Mouse (Mus musculus) heart, embryonic 15.5 days (tissue): ENCODE measurements around the gene Trmt13. TPM values are rescaled to one million over a fixed set of nuclear protein-coding genes. Genes with fewer than 3 reads are reported as not detected.

Experiments
- ATAC-seq: fragments of 200-750 bp; cut with Nextera tagmentation; replicated peaks from 2 replicates; pipeline ENCODE4 v1.8.0; 2017; ENCODE audit warnings: low read depth, moderate TSS enrichment; ENCODE audit not compliant: insufficient number of reproducible peaks, insufficient read depth, low FRiP score
- H3K27ac ChIP-seq: fragments of 300-500 bp; sonication (generic); 2 replicates; pipeline ENCODE4 v1.5.1; 2015; ENCODE audit warnings: mild to moderate bottlenecking, inconsistent platforms
- H3K27me3 ChIP-seq: fragments of 300-500 bp; sonication (generic); 2 replicates; pipeline ENCODE4 v1.6.1; 2015; ENCODE audit warnings: inconsistent platforms
- H3K36me3 ChIP-seq: fragments of 300-500 bp; sonication (generic); 2 replicates; pipeline ENCODE4 v1.6.1; 2015; ENCODE audit warnings: mild to moderate bottlenecking, inconsistent platforms
- H3K4me1 ChIP-seq: fragments of 300-500 bp; sonication (generic); replicated peaks from 2 replicates; pipeline ENCODE4 v1.6.1; 2015; ENCODE audit warnings: inconsistent platforms
- H3K4me2 ChIP-seq: fragments of 300-500 bp; sonication (generic); 2 replicates; pipeline ENCODE4 v1.6.1; 2015; ENCODE audit warnings: inconsistent platforms, mild to moderate bottlenecking, moderate library complexity
- H3K4me3 ChIP-seq: fragments of 300-500 bp; sonication (generic); 2 replicates; pipeline ENCODE4 v1.5.1; 2015; ENCODE audit warnings: mild to moderate bottlenecking, inconsistent platforms
- H3K9ac ChIP-seq: fragments of 300-500 bp; sonication (generic); 2 replicates; pipeline ENCODE4 v1.6.1; 2015; ENCODE audit warnings: mild to moderate bottlenecking, inconsistent platforms
- H3K9me3 ChIP-seq: fragments of 300-500 bp; sonication (generic); replicated peaks from 2 replicates; pipeline ENCODE4 v1.6.1; 2016; ENCODE audit warnings: inconsistent platforms
- WGBS: fragments of 180-500 bp; shearing (Covaris S2); methylation state at CpG from one replicate; pipeline ENCODE4 v1.1.7; 2015; ENCODE audit warnings: mixed read lengths; 5-methylcytosine and 5-hydroxymethylcytosine counted together
- polyA plus RNA-seq: library from polyadenylated mRNA; unstranded; fragments of >200 nt; fragmentation: Nextera tagmentation; extraction: Ambion mirVana; gene quantifications from 2 replicates; pipeline ENCODE4 v1.2.1, GENCODE M21; 2015

The Trmt13 gene
- polyA plus RNA-seq, 1 experiment from 2014 or later, result 18.3 TPM

DNA sequence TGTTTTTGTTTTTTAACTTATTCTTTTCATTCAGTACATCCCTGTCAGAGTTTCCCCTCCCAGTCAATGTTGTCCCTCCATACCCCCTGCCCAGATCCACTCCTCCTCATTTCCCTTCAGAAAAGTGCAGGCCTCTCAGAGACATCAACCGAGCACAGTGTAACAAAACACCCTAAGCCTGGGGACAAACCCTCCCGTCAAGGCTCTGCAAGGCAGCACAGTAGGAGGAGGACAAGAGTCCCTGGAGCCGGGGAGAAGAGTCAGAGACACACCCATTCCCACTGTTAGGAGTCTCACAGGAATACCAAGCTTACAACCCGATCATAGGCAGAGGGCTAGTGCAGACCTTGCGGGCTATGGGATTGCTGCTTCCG lies 77.2 kb downstream of the Trmt13 start:
- H3K4me3 ChIP-seq, result no peak overlapping the region
- H3K27me3 ChIP-seq, result no peaks in the 10 kb centered on the region
- peak overlapping the region; percentile 84 for H3K27ac ChIP-seq
- ATAC-seq, result no peak
- H3K4me1 ChIP-seq, result peaks cover 18% of the 10 kb centered on the region
- peak overlapping the region; percentile 46 for H3K4me2 ChIP-seq
- H3K9ac ChIP-seq, result no peak overlapping the region; the same call in 1 of the 2 replicates
- WGBS, result 62% methylated on average over 6 of the region's 6 CpGs
- H3K36me3 ChIP-seq, result peaks cover 36% of the 10 kb centered on the region
- no peaks in the 10 kb centered on the region for H3K9me3 ChIP-seq

DNA sequence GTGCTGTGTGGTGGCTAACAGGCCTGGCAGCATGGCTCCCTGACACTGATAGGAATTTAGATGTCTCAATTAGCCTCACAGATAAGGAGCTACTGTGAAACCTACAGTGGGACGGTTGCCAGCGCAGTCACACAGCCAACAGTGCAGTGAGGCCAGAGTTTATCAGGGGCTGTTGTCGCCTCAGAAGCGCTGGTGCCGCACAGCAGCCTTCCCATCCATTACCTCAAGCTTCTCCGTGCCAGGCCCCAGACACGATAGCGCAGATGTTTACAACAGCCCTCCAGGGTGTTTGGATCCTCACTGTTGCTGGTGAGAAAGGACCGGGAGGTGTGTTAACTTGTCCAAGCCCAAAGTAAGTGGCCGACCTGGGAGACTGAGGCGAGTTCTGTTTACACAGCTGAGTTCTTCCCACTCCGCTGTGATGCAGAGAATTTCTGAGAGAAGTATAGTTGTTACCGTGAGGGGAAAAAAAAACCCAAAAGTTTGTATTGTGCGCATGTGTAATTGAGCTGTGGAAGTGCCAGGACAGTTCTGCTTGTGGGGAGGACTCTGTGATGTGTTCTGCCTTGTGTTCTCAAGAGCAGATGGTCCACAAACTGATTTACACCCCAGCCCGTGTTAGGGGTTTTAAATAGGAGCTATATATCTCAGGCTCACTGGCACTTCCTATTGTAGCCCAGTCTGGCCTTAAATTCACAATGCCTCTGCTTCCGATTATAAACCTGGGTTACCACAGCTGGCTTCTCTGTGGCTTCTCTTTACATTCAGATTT lies 77.8 kb downstream of the Trmt13 start:
- 20% methylated on average over 16 of the region's 16 CpGs for WGBS
- H3K27me3 ChIP-seq, result no peaks in the 10 kb centered on the region
- H3K27ac ChIP-seq, result peak overlapping the region; percentile 84
- H3K9me3 ChIP-seq, result no peaks in the 10 kb centered on the region
- H3K9ac ChIP-seq, result no peak overlapping the region; the same call in 1 of the 2 replicates
- peak; percentile 91 for ATAC-seq
- H3K4me1 ChIP-seq, result peaks cover 18% of the 10 kb centered on the region
- peak overlapping the region; percentile 46 for H3K4me2 ChIP-seq
- peaks cover 36% of the 10 kb centered on the region for H3K36me3 ChIP-seq
- H3K4me3 ChIP-seq, result 0 out of 2 replicates have a peak overlapping the region, but pooled peaks have one; percentile 27

Other genes starting within 250 kb of the Trmt13 start
- 3.9 and 5.5 TPM in 2 replicates for gene Cdc14a, start 190.6 kb downstream of the Trmt13 start, polyA plus RNA-seq
- gene Rtca, start 106.4 kb downstream of the Trmt13 start, polyA plus RNA-seq, result 44.1 and 48.6 TPM in 2 replicates
- gene Dbt, start 101.5 kb downstream of the Trmt13 start, polyA plus RNA-seq, result 24.0 and 25.7 TPM in 2 replicates
- gene Lrrc39, start 51.6 kb downstream of the Trmt13 start, polyA plus RNA-seq, result 29.7 and 35.8 TPM in 2 replicates
- gene Sass6, start 19.6 kb downstream of the Trmt13 start, polyA plus RNA-seq, result 12.6 and 13.4 TPM in 2 replicates
- gene Mfsd14a, start 48.1 kb upstream of the Trmt13 start, polyA plus RNA-seq, result 47.8 and 58.5 TPM in 2 replicates
- not detected in 2 replicates for gene Gm43191, start 66.7 kb upstream of the Trmt13 start, polyA plus RNA-seq
- gene Slc35a3, start 98.2 kb upstream of the Trmt13 start, polyA plus RNA-seq, result 7.9 and 11.2 TPM in 2 replicates
- gene Agl, start 193.6 kb upstream of the Trmt13 start, polyA plus RNA-seq, result 120 and 150 TPM in 2 replicates
- 14.8 and 18.6 TPM in 2 replicates for gene Frrs1, start 244.9 kb upstream of the Trmt13 start, polyA plus RNA-seq